Mouse (Mus musculus) embryonic facial prominence, embryonic 13.5 days (tissue): ENCODE measurements around the gene Sec11a. TPM values are rescaled to one million over a fixed set of nuclear protein-coding genes. Genes with fewer than 3 reads are reported as not detected.
"Not testable (repeated sequence)": the region's sequence is repeated elsewhere in the genome, so short reads cannot be mapped to it uniquely, and the experiment has no call there.

Experiments used
- ATAC-seq: fragments of 200-750 bp; cut with Nextera tagmentation; 2 replicates; pipeline ENCODE4 v1.8.0; 2017; ENCODE audit warnings: low read depth; ENCODE audit not compliant: insufficient number of reproducible peaks, insufficient read depth, low FRiP score, low TSS enrichment
- H3K27ac ChIP-seq: fragments of 300-500 bp; sonication (generic); 2 replicates; pipeline ENCODE4 v1.5.1; 2015; ENCODE audit warnings: moderate library complexity, mild to moderate bottlenecking, inconsistent platforms
- H3K27me3 ChIP-seq: fragments of 300-500 bp; sonication (generic); 2 replicates; pipeline ENCODE4 v1.6.1; 2015; ENCODE audit warnings: mild to moderate bottlenecking, inconsistent platforms
- H3K36me3 ChIP-seq: fragments of 300-500 bp; sonication (generic); 2 replicates; pipeline ENCODE4 v1.6.1; 2015; ENCODE audit warnings: mild to moderate bottlenecking, inconsistent platforms
- H3K4me1 ChIP-seq: fragments of 300-500 bp; sonication (generic); 2 replicates; pipeline ENCODE4 v1.6.1; 2015; ENCODE audit warnings: inconsistent platforms
- H3K4me2 ChIP-seq: fragments of 300-500 bp; sonication (generic); 2 replicates; pipeline ENCODE4 v1.6.1; 2015; ENCODE audit warnings: moderate library complexity, mild to moderate bottlenecking, inconsistent platforms
- H3K4me3 ChIP-seq: fragments of 300-500 bp; sonication (generic); 2 replicates; pipeline ENCODE4 v1.5.1; 2015; ENCODE audit warnings: mild to moderate bottlenecking, inconsistent platforms
- H3K9ac ChIP-seq: fragments of 300-500 bp; sonication (generic); 2 replicates; pipeline ENCODE4 v1.6.1; 2015; ENCODE audit warnings: mild to moderate bottlenecking, inconsistent platforms
- H3K9me3 ChIP-seq: fragments of 300-500 bp; sonication (generic); 2 replicates; pipeline ENCODE4 v1.6.1; 2016; ENCODE audit warnings: inconsistent platforms
- WGBS: fragments of 180-500 bp; shearing (Covaris S2); methylation state at CpG from one replicate; pipeline ENCODE4 v1.1.7; 2015; ENCODE audit warnings: mixed read lengths; 5-methylcytosine and 5-hydroxymethylcytosine counted together
- polyA plus RNA-seq: library from polyadenylated mRNA; unstranded; fragments of >200 nt; fragmentation: Nextera tagmentation; extraction: Ambion mirVana; gene quantifications from 2 replicates; pipeline ENCODE4 v1.2.1, GENCODE M21; 2015

The Sec11a gene
- polyA plus RNA-seq, 1 experiment from 2014 or later = 212 TPM

GRCm38 (mm10) chr7:80954251-80954650 lies 6.7 kb upstream of the Sec11a start:
- H3K27me3 ChIP-seq = no peaks in the 10 kb centered on the region; the same call in 1 of the 2 replicates
- no peak overlapping the region for H3K4me3 ChIP-seq
- H3K36me3 ChIP-seq = no peaks in the 10 kb centered on the region
- H3K27ac ChIP-seq = no peak overlapping the region
- H3K9ac ChIP-seq = no peak overlapping the region
- H3K4me2 ChIP-seq = no peak overlapping the region
- H3K9me3 ChIP-seq = no peaks in the 10 kb centered on the region
- H3K4me1 ChIP-seq = no peaks in the 10 kb centered on the region
- 80% methylated on average over 2 of the region's 2 CpGs for WGBS
- no peak for ATAC-seq

DNA sequence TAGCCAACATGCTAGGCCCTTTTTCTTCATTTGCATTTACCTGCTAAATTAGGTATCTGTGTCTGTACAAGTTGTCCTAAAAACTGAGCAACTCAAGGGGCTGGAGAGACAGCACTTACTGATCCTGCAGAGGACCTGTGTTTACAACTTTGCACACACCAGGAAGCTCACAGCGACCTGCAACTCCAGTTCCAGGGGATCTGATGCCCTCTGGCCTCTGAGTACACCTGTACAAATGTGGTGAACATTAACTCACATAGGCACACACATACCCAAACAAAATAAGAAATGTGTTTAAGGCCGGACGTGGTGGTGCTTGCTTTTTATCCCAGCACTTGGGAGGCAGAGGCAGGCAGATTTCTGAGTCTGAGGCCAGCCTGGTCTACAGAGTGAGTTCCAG lies 4.6 kb upstream of the Sec11a start:
- Histone ChIP-seq H3K9ac (no peak overlapping the region), H3K27me3 (no peaks in the 10 kb centered on the region; the same call in 1 of the 2 replicates), H3K4me1 (0 out of 2 replicates have a peak, but pooled peaks cover 3% of the 10 kb centered on the region), H3K4me3 (no peak overlapping the region), H3K4me2 (no peak overlapping the region), H3K9me3 (no peaks in the 10 kb centered on the region), H3K27ac (no peak overlapping the region), H3K36me3 (no peaks in the 10 kb centered on the region)
- no peak for ATAC-seq
- 61% methylated on average over 3 of the region's 3 CpGs for WGBS

DNA sequence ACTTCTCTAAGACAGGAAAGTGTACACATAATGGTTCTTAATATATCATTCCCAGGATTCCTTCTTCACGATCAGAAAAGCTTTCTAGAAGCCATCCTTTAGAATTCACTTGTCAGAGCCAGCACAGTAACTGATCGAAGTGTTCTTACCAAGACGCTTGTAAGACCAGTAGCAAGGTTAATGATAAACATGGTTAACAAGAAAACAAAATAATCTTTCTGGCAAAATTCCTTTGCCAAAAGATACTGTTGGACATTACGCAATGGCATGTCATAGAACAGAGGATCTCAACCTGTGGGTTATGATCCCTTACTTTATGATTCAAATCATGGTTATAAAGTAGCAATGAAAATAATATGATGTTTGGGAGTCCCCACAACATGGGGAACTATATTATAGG lies 3.9 kb upstream of the Sec11a start:
- Histone ChIP-seq H3K4me3 (no peak overlapping the region), H3K4me2 (no peak overlapping the region), H3K4me1 (peaks cover 6% of the 10 kb centered on the region), H3K9ac (no peak overlapping the region), H3K27me3 (no peaks in the 10 kb centered on the region; the same call in 1 of the 2 replicates), H3K27ac (no peak overlapping the region), H3K36me3 (no peaks in the 10 kb centered on the region), H3K9me3 (no peaks in the 10 kb centered on the region)
- WGBS = 89% methylated on average over 4 of the region's 4 CpGs
- no peak for ATAC-seq

DNA sequence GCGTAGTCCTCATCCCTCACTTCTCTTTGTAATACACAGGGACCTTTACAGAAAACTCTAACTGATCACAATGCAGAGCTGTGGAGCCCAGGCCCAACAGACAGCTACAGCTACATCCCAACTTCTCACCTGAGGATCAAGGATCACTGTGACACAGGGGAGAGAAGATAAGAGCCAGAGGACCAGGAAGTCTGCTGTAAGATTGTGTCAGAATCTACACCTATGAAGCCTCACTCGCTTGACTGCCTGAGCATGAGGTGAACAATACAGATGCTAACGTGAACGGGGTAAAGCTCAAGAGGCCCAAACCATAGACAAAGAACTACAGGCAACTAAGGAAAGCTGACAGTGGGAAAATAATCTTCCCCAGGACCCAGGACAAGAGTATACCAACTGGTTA lies 7.8 kb downstream of the Sec11a start:
- no peak overlapping the region for H3K4me2 ChIP-seq

DNA sequence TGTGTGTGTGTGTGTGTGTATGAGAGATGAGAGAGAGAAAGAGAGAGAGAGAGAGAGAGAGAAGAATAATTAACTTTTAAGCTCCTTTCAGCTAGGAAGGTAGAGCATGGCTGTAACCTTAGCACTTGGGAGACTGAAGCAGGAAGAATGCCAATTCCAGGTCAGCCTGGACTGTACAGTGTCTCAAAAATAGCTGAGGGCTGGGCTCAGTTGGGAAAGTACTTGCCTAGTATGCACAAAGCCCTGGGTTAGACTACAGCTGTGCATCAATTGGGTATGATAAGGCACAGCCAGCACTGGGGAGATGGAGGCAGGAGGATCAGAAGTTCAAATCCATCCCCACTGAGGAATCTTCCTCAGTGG lies 10.3 kb downstream of the Sec11a start:
- not testable (repeated sequence) for H3K9me3 ChIP-seq, H3K4me2 ChIP-seq, ATAC-seq, H3K4me3 ChIP-seq, H3K27me3 ChIP-seq, H3K27ac ChIP-seq, H3K4me1 ChIP-seq, H3K9ac ChIP-seq
- peaks cover 30% of the 10 kb centered on the region for H3K36me3 ChIP-seq

More for the DNA sequence above, 7.8 kb downstream of the Sec11a start:
- no peaks in the 10 kb centered on the region for H3K27me3 ChIP-seq
- H3K4me1 ChIP-seq = no peaks in the 10 kb centered on the region
- H3K36me3 ChIP-seq = peaks cover 13% of the 10 kb centered on the region
- no peak overlapping the region for H3K27ac ChIP-seq
- 90% methylated on average over 4 of the region's 4 CpGs for WGBS
- H3K9ac ChIP-seq = no peak overlapping the region
- no peaks in the 10 kb centered on the region for H3K9me3 ChIP-seq
- H3K4me3 ChIP-seq = no peak overlapping the region
- no peak for ATAC-seq

- ATAC-seq, H3K4me1 ChIP-seq, H3K27me3 ChIP-seq, H3K9ac ChIP-seq, H3K27ac ChIP-seq, H3K4me3 ChIP-seq, H3K4me2 ChIP-seq, H3K9me3 ChIP-seq: not testable (repeated sequence)
- WGBS = 75% methylated on average over 7 of the region's 7 CpGs
- H3K36me3 ChIP-seq = peaks cover 33% of the 10 kb centered on the region
Observed at GRCm38 (mm10) chr7:80936617-80937303, 10.8 kb downstream of the Sec11a start.

DNA sequence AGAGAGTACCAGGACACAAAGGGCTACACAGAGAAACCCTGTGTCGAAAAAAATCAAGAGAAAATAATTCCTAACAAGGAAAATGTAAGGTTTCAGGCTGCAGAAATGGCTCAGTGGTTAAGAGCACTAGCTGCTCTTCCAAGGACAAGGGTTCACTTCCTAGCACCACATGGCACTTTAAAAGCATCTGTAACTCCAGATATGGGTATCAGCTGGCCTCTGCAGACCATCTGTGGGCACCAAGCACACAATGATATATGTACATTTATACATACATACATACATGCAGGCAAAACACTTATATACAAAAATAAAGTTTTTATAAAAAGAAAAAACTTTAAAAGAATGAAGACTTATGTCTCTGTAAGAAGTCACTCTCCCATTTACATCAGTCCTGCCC lies 11.7 kb downstream of the Sec11a start:
- Histone ChIP-seq H3K4me3 (no peak overlapping the region), H3K4me2 (no peak overlapping the region), H3K27ac (no peak overlapping the region), H3K9ac (no peak overlapping the region), H3K27me3 (no peaks in the 10 kb centered on the region), H3K9me3 (no peaks in the 10 kb centered on the region), H3K4me1 (no peaks in the 10 kb centered on the region), H3K36me3 (peaks cover 37% of the 10 kb centered on the region)
- no peak for ATAC-seq
- WGBS = 95% methylated on average over 1 of the region's 1 CpGs

- Histone ChIP-seq H3K9ac (no peak overlapping the region), H3K9me3 (no peaks in the 10 kb centered on the region), H3K4me3 (no peak overlapping the region), H3K36me3 (peaks cover 39% of the 10 kb centered on the region), H3K27me3 (no peaks in the 10 kb centered on the region), H3K27ac (no peak overlapping the region), H3K4me2 (no peak overlapping the region), H3K4me1 (no peaks in the 10 kb centered on the region)
- ATAC-seq = no peak
- 73% methylated on average over 1 of the region's 1 CpGs for WGBS
Observed at GRCm38 (mm10) chr7:80932777-80933176, 14.8 kb downstream of the Sec11a start.

- no peak overlapping the region for H3K9ac ChIP-seq
- WGBS = 94% methylated on average over 8 of the region's 8 CpGs
- no peaks in the 10 kb centered on the region for H3K9me3 ChIP-seq
- H3K27ac ChIP-seq = no peak overlapping the region
- H3K4me1 ChIP-seq = no peaks in the 10 kb centered on the region
- ATAC-seq = no peak
- no peaks in the 10 kb centered on the region for H3K27me3 ChIP-seq
- peaks cover 48% of the 10 kb centered on the region for H3K36me3 ChIP-seq
- H3K4me2 ChIP-seq = no peak overlapping the region
- no peak overlapping the region for H3K4me3 ChIP-seq
Observed at GRCm38 (mm10) chr7:80931618-80932207, 15.9 kb downstream of the Sec11a start.

DNA sequence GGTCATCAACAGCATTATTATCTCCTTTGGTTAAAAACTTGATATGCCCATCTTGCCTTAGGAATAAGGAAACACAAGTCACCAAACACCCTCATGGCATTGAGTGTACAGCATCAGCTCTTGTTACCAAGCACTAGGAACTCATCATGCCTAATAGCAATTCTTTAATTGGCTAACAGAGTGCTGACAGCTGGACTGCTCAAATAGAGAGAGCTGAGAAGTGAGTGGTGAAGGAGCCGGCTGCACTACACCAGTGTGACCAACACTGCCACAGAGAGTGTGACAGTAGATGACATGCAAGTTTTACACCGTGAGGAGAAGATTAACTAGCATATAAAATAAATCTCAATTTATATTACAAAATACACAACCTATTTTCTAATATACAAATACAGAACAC lies 24.4 kb downstream of the Sec11a start:
- WGBS = 85% methylated on average over 2 of the region's 2 CpGs
- Histone ChIP-seq H3K27me3 (no peaks in the 10 kb centered on the region), H3K27ac (no peak overlapping the region), H3K9ac (no peak overlapping the region), H3K9me3 (no peaks in the 10 kb centered on the region), H3K36me3 (peaks cover 78% of the 10 kb centered on the region), H3K4me3 (no peak overlapping the region), H3K4me2 (no peak overlapping the region), H3K4me1 (no peaks in the 10 kb centered on the region)
- ATAC-seq = no peak

DNA sequence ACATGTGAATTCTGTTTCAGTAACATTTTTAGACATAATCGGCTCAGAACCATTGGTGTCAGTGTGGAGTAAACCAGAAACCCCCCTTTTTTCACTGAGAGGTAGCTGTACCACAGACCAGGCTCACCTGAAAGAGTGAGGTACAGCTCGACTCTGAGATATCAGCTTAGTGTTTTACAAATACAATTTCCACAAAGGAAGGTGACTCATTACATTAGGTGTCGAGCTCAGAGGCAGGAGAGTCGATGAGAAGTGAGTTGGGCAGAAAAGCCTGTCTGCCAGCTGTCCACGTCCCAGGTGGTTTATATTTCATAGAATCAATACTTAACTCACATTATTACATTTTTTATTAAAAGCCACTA lies 28.0 kb downstream of the Sec11a start:
- H3K36me3 ChIP-seq = peaks cover 79% of the 10 kb centered on the region
- ATAC-seq = no peak
- no peak overlapping the region for H3K27ac ChIP-seq
- H3K9me3 ChIP-seq = no peaks in the 10 kb centered on the region
- H3K4me2 ChIP-seq = no peak overlapping the region
- WGBS = 88% methylated on average over 5 of the region's 5 CpGs
- no peaks in the 10 kb centered on the region for H3K4me1 ChIP-seq
- H3K27me3 ChIP-seq = no peaks in the 10 kb centered on the region
- no peak overlapping the region for H3K9ac ChIP-seq
- no peak overlapping the region for H3K4me3 ChIP-seq

DNA sequence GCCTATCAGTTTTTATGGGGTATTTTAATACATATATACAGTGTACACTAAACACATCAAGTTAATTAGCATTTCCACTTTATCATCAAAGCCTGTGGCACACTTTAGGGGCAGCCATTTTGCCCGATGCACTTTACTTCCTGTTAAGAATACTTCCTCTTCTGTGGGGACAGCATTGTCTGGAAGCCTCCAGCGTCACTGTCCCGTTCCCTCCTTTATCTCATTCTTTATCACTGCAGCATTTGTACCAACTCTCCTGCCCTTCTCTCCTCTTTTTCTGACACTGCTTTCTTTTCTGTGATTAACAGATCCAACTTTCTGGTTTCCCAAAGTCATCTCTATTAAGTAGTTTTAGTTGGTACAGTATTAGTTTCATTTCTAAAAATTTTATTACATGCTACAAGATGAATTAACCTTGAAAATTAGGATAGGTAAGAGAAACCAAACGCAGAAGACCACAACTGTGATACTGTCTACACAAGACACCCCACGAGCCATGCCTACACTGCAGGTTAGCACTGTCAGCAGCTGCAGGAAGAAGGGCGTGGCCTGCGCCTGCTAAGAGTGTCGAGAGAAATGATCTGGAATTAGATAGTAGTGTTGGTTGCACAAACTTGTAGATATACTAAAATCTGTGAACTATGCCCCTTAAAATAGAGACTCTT lies 28.5 kb downstream of the Sec11a start:
- no peaks in the 10 kb centered on the region for H3K4me1 ChIP-seq
- H3K4me2 ChIP-seq = no peak overlapping the region
- 86% methylated on average over 8 of the region's 8 CpGs for WGBS
- peaks cover 79% of the 10 kb centered on the region for H3K36me3 ChIP-seq
- H3K4me3 ChIP-seq = no peak overlapping the region
- no peak for ATAC-seq
- H3K27me3 ChIP-seq = no peaks in the 10 kb centered on the region
- no peaks in the 10 kb centered on the region for H3K9me3 ChIP-seq
- H3K27ac ChIP-seq = no peak overlapping the region
- H3K9ac ChIP-seq = no peak overlapping the region
